Mouse (Mus musculus) C2C12 (cell line): ENCODE results near the gene Cntnap2.

Experiments
- CEBPB ChIP-seq: IDR thresholded peaks from one replicate; pipeline ENCODE4 v1.6.1; 2011; ENCODE audit warnings: low read depth, mild to moderate bottlenecking, control low read depth, moderate library complexity
- CTCF ChIP-seq: IDR thresholded peaks from one replicate; pipeline ENCODE4 v1.5.1; 2011; ENCODE audit not compliant: control insufficient read depth, insufficient read depth, insufficient read length
- USF1 ChIP-seq: IDR thresholded peaks from one replicate; pipeline ENCODE4 v1.6.1; 2011; ENCODE audit warnings: low read depth, mild to moderate bottlenecking, control low read depth, moderate library complexity

DNA sequence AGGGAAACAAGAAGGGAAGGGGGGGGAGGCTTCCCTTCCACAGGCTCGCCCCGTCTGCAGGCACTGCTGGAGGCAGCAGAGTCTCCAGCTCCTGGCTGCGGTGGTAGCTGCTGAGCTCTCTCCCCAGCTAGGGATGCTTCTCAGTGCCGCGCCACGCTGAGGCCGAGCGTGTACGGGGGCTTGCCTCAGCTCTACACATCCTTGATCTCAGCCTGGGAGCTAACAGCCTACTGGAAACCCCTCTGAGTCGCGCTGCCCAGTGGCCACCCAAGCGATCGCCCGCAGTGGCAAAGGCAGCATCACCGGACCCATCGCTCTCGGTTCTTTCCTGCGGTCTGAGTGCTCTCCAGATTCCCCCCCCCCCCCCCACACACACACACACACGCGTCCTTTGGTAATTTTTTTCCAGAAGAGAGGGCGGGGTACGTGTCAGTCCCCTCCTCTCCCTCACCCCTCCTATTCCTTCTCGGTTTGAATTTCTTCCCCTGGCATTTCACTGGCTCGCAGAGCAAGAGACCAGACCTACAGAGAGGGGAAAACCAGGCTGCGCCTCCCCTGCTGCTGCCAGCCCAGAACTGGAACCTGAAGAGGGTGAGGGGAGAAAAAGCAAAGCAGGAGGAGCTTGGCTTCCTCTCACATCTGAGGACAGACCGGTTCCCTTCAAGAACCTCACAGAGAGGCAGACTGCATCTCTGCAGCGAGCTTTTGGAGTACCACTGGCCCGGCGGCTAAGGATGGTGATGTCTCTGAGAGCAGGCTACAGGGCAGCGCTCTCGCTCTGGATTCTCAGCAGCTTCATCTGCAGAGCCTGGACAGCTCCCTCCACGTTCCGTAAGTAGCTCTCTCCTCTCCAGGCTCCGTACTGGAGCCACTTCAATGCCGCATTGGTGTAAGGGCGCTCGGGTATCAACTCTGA, 657 bp downstream of the Cntnap2 start:
- TF ChIP-seq USF1 (no peak), CTCF (no peak), CEBPB (no peak)
